Mouse (Mus musculus): ENCODE measurements around the gene Adora2a.

- TF ChIP-seq POLR2A (IDR thresholded peaks at IDR 0.05; ENCODE audit: insufficient read depth, low read depth, low read length), result no peak
- TF ChIP-seq CTCF (IDR thresholded peaks at IDR 0.05), result no peak
- TF ChIP-seq EP300 (IDR thresholded peaks at IDR 0.05; ENCODE audit: insufficient read depth, low read depth, low read length), result no peak
Observed at GRCm38 (mm10) chr10:75307130-75307529, 9.5 kb upstream of the Adora2a start.

Data from heart, adult 2 months (tissue).